Mouse (Mus musculus) forebrain, embryonic 11.5 days (tissue): ENCODE data around the gene Hs6st2. TPM values are rescaled to one million over a fixed set of nuclear protein-coding genes. Genes with fewer than 3 reads are reported as not detected.

Experiments used
- ATAC-seq: fragments of 200-750 bp; cut with Nextera tagmentation; replicated peaks from 2 replicates; pipeline ENCODE4 v1.8.0; 2017; ENCODE audit warnings: moderate TSS enrichment; ENCODE audit not compliant: low FRiP score
- DNase-seq: peaks from one replicate; pipeline ENCODE4 v3.0.0-alpha.2; 2017; ENCODE audit warnings: low spot score
- H3K27ac ChIP-seq: fragments of 300-500 bp; sonication (generic); 2 replicates; pipeline ENCODE4 v1.5.1; 2014; ENCODE audit warnings: low read depth, low read length
- H3K27me3 ChIP-seq: fragments of 300-500 bp; sonication (generic); 2 replicates; pipeline ENCODE4 v1.6.1; 2014; ENCODE audit warnings: mild to moderate bottlenecking, low read length, mixed read lengths; ENCODE audit not compliant: control insufficient read depth, insufficient read depth
- H3K36me3 ChIP-seq: fragments of 300-500 bp; sonication (generic); 2 replicates; pipeline ENCODE4 v1.6.1; 2014; ENCODE audit warnings: mild to moderate bottlenecking, low read length, moderate library complexity, mixed read lengths; ENCODE audit not compliant: control insufficient read depth, insufficient read depth
- H3K4me1 ChIP-seq: fragments of 300-500 bp; sonication (generic); replicated peaks from 2 replicates; pipeline ENCODE4 v1.6.1; 2014; ENCODE audit warnings: low read length, mixed read lengths; ENCODE audit not compliant: control insufficient read depth, insufficient read depth
- H3K4me2 ChIP-seq: fragments of 300-500 bp; sonication (generic); 2 replicates; pipeline ENCODE4 v1.6.1; 2014; ENCODE audit warnings: low read depth, mild to moderate bottlenecking, low read length, moderate library complexity, mixed read lengths; ENCODE audit not compliant: severe bottlenecking
- H3K4me3 ChIP-seq: fragments of 300-500 bp; sonication (generic); 2 replicates; pipeline ENCODE4 v1.5.1; 2014; ENCODE audit warnings: low read depth, low read length
- H3K9ac ChIP-seq: fragments of 300-500 bp; sonication (generic); 2 replicates; pipeline ENCODE4 v1.6.1; 2014; ENCODE audit warnings: low read length
- H3K9me3 ChIP-seq: fragments of 300-500 bp; sonication (generic); 2 replicates; pipeline ENCODE4 v1.6.1; 2016; ENCODE audit warnings: low read length, mixed read lengths; ENCODE audit not compliant: control insufficient read depth
- WGBS: fragments of 180-500 bp; shearing (Covaris S2); extraction: QIAGEN DNeasy Blood & Tissue Kit; methylation state at CpG from one replicate; pipeline ENCODE4 v1.1.7; 2014; 5-methylcytosine and 5-hydroxymethylcytosine counted together
- polyA plus RNA-seq: library from polyadenylated mRNA; unstranded; fragments of >200 nt; fragmentation: Nextera tagmentation; extraction: Ambion mirVana; gene quantifications from 2 replicates; pipeline ENCODE4 v1.2.1, GENCODE M21; 2014

The Hs6st2 gene
- polyA plus RNA-seq, 1 experiment from 2014 or later, result 27.4 TPM

GRCm38 (mm10) chrX:51531136-51531535 is 150.5 kb downstream of the Hs6st2 start:
- H3K9ac ChIP-seq, result no peak overlapping the region
- no peaks in the 10 kb centered on the region for H3K4me1 ChIP-seq
- H3K9me3 ChIP-seq, result no peaks in the 10 kb centered on the region
- H3K27me3 ChIP-seq, result no peaks in the 10 kb centered on the region; the same call in 1 of the 2 replicates
- H3K27ac ChIP-seq, result no peak overlapping the region
- H3K36me3 ChIP-seq, result no peaks in the 10 kb centered on the region
- H3K4me3 ChIP-seq, result no peak overlapping the region
- DNase-seq (no peak), ATAC-seq (no peak)
- WGBS, result 85% methylated on average over 1 of the region's 1 CpGs
- H3K4me2 ChIP-seq, result no peak overlapping the region

GRCm38 (mm10) chrX:51528601-51529000 is 153.1 kb downstream of the Hs6st2 start:
- Histone ChIP-seq H3K36me3 (no peaks in the 10 kb centered on the region), H3K27ac (no peak overlapping the region), H3K4me3 (no peak overlapping the region), H3K4me2 (no peak overlapping the region), H3K9ac (no peak overlapping the region), H3K4me1 (no peaks in the 10 kb centered on the region), H3K27me3 (no peaks in the 10 kb centered on the region; the same call in 1 of the 2 replicates), H3K9me3 (no peaks in the 10 kb centered on the region)
- no peak for ATAC-seq
- DNase-seq, result no peak

- H3K9ac ChIP-seq, result no peak overlapping the region
- 6% methylated on average over 1 of the region's 1 CpGs for WGBS
- DNase-seq (no peak), ATAC-seq (no peak)
- no peaks in the 10 kb centered on the region for H3K9me3 ChIP-seq
- no peaks in the 10 kb centered on the region for H3K4me1 ChIP-seq
- no peak overlapping the region for H3K4me3 ChIP-seq
- H3K36me3 ChIP-seq, result no peaks in the 10 kb centered on the region
- H3K27me3 ChIP-seq, result no peaks in the 10 kb centered on the region; the same call in 1 of the 2 replicates
- no peak overlapping the region for H3K4me2 ChIP-seq
- H3K27ac ChIP-seq, result no peak overlapping the region
Observed at GRCm38 (mm10) chrX:51514831-51515230, 166.8 kb downstream of the Hs6st2 start.

GRCm38 (mm10) chrX:51506526-51506925 is 175.1 kb downstream of the Hs6st2 start:
- Histone ChIP-seq H3K4me3 (no peak overlapping the region), H3K27ac (no peak overlapping the region), H3K4me2 (no peak overlapping the region), H3K4me1 (no peaks in the 10 kb centered on the region), H3K36me3 (no peaks in the 10 kb centered on the region), H3K9me3 (no peaks in the 10 kb centered on the region), H3K27me3 (no peaks in the 10 kb centered on the region), H3K9ac (no peak overlapping the region)
- ATAC-seq (no peak), DNase-seq (no peak)
- WGBS, result 59% methylated on average over 4 of the region's 4 CpGs

- 83% methylated on average over 1 of the region's 1 CpGs for WGBS
- H3K4me1 ChIP-seq, result no peaks in the 10 kb centered on the region
- DNase-seq, result no peak
- H3K27ac ChIP-seq, result no peak overlapping the region
- no peaks in the 10 kb centered on the region for H3K9me3 ChIP-seq
- H3K27me3 ChIP-seq, result no peaks in the 10 kb centered on the region
- H3K9ac ChIP-seq, result no peak overlapping the region
- H3K4me2 ChIP-seq, result no peak overlapping the region
- H3K4me3 ChIP-seq, result no peak overlapping the region
- no peaks in the 10 kb centered on the region for H3K36me3 ChIP-seq
- no peak for ATAC-seq
Observed at GRCm38 (mm10) chrX:51505691-51506090, 176.0 kb downstream of the Hs6st2 start.

GRCm38 (mm10) chrX:51503781-51504471 is 177.7 kb downstream of the Hs6st2 start:
- peak; percentile 74 for ATAC-seq
- no peak overlapping the region for H3K27ac ChIP-seq
- no peaks in the 10 kb centered on the region for H3K27me3 ChIP-seq

GRCm38 (mm10) chrX:51497831-51498230 is 183.8 kb downstream of the Hs6st2 start:
- 64% methylated on average over 1 of the region's 1 CpGs for WGBS
- no peaks in the 10 kb centered on the region for H3K27me3 ChIP-seq
- DNase-seq, result no peak

More at GRCm38 (mm10) chrX:51503781-51504471, 177.7 kb downstream of the Hs6st2 start:
- H3K9ac ChIP-seq, result no peak overlapping the region
- no peaks in the 10 kb centered on the region for H3K4me1 ChIP-seq
- no peak overlapping the region for H3K4me2 ChIP-seq
- DNase-seq, result peak; percentile 51
- 33% methylated on average over 7 of the region's 7 CpGs for WGBS
- no peaks in the 10 kb centered on the region for H3K9me3 ChIP-seq
- no peaks in the 10 kb centered on the region for H3K36me3 ChIP-seq
- no peak overlapping the region for H3K4me3 ChIP-seq

GRCm38 (mm10) chrX:51488374-51488773 is 193.3 kb downstream of the Hs6st2 start:
- Histone ChIP-seq H3K27ac (no peak overlapping the region), H3K27me3 (no peaks in the 10 kb centered on the region), H3K4me3 (no peak overlapping the region), H3K4me2 (no peak overlapping the region), H3K9me3 (no peaks in the 10 kb centered on the region), H3K9ac (no peak overlapping the region), H3K4me1 (no peaks in the 10 kb centered on the region), H3K36me3 (no peaks in the 10 kb centered on the region)
- no peak for ATAC-seq
- DNase-seq, result no peak

More at GRCm38 (mm10) chrX:51497831-51498230, 183.8 kb downstream of the Hs6st2 start:
- no peaks in the 10 kb centered on the region for H3K9me3 ChIP-seq
- no peak overlapping the region for H3K4me3 ChIP-seq
- no peaks in the 10 kb centered on the region for H3K4me1 ChIP-seq
- ATAC-seq, result no peak
- no peak overlapping the region for H3K4me2 ChIP-seq
- no peak overlapping the region for H3K9ac ChIP-seq
- H3K27ac ChIP-seq, result no peak overlapping the region
- H3K36me3 ChIP-seq, result no peaks in the 10 kb centered on the region

- Histone ChIP-seq H3K27ac (no peak overlapping the region), H3K9ac (no peak overlapping the region), H3K4me1 (no peaks in the 10 kb centered on the region), H3K9me3 (no peaks in the 10 kb centered on the region), H3K4me2 (no peak overlapping the region), H3K4me3 (no peak overlapping the region), H3K36me3 (no peaks in the 10 kb centered on the region), H3K27me3 (no peaks in the 10 kb centered on the region)
- 43% methylated on average over 4 of the region's 4 CpGs for WGBS
- DNase-seq (no peak), ATAC-seq (peak; percentile 51; the same call in 1 of the 2 replicates)
Observed at GRCm38 (mm10) chrX:51469411-51469810, 212.2 kb downstream of the Hs6st2 start.
